Mouse (Mus musculus) retina, embryonic 14.5 days (tissue): ENCODE measurements around the gene Map4k5.

Experiments
- DNase-seq: peaks from one replicate; pipeline ENCODE4 v3.0.0-alpha.2; 2015; ENCODE audit warnings: low spot score

Map4k5 gene

GRCm38 (mm10) chr12:69892371-69893251 is at the start of gene Map4k5, which contains the start of gene Atl1:
Gene Map4k5, minus strand, starts transcription at chr12:69893200.
Gene Atl1, plus strand, starts transcription at chr12:69892614.
- peak; percentile 93 for DNase-seq

GRCm38 (mm10) chr12:69941655-69942329 is 48.8 kb upstream of the Map4k5 start:
- no peak for DNase-seq

DNA sequence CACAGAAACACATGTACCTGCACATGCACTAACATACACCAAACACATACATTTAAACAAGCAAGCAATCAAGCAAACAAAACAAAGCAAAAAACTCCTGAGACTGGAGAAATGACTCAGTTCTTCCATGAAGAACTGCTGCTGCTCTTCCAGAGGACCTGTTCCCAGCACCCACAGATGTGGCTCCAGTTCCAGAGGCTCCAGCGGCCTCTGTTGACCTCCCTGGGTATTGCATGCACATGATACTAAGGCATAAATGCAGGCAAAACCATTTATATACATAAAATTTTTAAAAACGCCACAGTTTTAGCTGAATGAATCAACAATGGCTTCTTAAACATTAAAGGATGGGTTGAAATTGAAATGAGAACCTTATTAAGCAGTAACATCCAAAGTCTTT is 46.3 kb upstream of the Map4k5 start:
- peak; percentile 25 for DNase-seq

GRCm38 (mm10) chr12:69937731-69938130 is 44.7 kb upstream of the Map4k5 start:
- DNase-seq: no peak

- no peak for DNase-seq
Measured at GRCm38 (mm10) chr12:69926716-69927115, 33.7 kb upstream of the Map4k5 start.

GRCm38 (mm10) chr12:69924012-69924411 is 31.0 kb upstream of the Map4k5 start:
- DNase-seq: peak; percentile 73

DNA sequence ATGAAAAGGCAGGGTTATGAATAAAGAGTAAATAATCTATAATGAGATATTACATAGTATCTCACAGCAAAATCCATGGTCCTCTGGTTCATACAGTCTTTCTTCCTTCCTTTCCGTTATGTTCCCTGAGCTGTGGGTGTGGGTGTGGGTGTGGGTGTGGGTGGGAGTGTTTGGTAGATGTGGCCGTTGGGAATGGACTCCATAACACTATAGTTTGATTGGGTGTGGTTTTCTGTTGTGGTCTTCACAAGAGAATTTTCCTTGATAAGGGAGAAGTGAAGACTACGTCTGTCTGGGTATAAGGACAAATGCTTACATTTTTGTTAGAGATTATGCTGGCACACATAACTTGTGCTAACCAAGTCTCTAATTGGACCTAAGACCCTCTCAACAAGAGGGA is 30.6 kb upstream of the Map4k5 start:
- DNase-seq: no peak

- DNase-seq: no peak
Measured at GRCm38 (mm10) chr12:69923128-69923527, 30.1 kb upstream of the Map4k5 start.

- no peak for DNase-seq
Measured at GRCm38 (mm10) chr12:69922099-69922498, 29.1 kb upstream of the Map4k5 start.

- no peak for DNase-seq
Measured at GRCm38 (mm10) chr12:69917870-69918269, 24.9 kb upstream of the Map4k5 start.

DNA sequence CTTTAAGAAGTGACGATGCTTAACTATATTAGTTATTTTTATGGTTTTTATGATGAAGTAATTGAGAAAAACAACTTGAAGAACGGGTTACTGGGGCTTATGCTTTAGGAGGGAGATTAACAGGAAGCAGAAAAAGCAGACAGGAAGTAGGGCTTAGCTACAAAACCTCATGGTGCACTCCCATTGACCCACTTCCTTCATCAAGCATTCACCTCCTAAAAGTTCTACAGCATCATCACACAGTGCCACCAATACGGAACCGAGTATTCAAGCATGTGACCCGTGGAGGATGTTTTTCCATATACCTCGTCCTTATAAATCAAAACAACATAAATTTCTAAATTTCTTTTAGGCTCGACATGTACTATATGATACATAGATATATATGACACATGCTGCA is 19.7 kb upstream of the Map4k5 start:
- no peak for DNase-seq

DNA sequence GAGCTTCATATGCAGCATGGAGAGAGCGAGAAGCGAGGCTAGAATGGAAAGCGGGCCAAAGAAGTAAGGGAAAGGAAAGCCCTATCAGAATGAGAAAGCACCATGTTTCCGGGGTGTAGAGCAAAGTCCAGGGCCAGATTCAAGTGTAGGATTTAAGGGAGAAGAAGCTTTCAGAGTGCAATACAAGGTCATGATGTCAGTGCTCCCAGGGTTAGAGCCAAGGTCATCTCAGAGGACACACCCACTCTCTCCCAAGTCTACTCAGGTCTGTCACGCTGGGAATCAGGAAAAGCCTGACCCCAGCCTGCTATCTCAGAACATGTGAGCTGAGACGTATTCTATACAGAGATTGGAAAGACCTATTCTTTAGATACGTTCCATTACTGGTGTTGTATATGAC is 18.9 kb upstream of the Map4k5 start:
- DNase-seq: no peak

DNA sequence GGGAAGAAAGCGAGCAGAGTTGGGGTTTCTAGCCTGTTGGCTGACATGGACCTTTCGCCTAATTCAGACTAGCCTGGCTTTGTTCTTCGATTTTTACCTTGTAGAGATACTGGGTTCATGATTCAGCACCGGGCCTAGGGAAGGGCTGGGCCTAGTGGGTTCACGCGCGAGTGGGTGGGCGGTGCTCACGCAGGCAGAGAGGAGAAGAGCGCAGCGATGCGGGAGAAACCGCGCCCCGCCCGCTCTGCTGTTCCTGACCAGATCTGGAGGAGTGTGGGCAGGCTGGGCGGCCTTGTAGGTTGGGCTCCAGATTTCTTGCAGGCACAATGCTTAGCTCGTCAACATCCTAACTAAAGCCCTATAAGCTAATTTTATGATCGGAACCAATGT is 15.5 kb upstream of the Map4k5 start:
- peak; percentile 63 for DNase-seq

DNA sequence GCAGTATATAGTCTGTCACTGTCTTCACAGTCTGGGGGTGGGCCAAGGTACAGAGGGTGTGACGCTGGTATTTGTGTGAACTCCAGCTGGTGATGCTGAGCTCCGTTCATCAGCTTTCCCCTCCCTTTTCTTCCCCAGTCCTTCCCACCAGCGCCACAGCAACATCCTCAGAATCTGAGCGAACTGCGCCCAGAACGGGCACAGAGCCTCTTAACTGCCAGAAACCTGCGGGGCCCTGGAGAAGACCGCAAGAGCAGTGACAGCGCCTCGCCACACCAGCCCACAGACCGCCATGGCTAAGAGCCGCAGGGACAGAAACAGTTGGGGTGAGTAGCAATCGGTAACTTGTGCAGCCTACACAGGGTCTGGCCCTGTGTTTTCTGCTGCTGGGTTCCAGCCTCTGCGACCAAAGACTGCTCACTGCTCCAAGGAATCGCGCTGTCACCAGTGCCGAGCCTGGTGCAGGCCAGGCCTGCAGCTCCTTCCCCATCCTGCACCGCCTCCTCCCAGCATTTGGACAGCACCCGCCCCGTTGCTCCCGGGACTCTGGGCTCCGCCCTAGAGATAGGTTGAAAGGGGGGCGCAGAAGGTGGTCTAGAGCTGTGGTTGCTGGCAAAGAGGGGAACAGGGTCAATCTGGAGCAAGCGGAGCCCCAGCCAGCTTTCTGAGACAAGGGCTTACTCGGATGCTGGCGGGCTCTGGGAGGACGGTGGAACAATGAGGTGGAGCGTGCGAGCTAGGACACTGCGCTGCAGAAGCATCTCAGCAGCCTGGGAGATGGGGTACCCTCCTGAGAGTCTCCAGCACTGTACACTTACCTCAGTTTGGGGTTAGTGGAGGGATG is 14.9 kb upstream of the Map4k5 start:
- DNase-seq: peak; percentile 69

DNA sequence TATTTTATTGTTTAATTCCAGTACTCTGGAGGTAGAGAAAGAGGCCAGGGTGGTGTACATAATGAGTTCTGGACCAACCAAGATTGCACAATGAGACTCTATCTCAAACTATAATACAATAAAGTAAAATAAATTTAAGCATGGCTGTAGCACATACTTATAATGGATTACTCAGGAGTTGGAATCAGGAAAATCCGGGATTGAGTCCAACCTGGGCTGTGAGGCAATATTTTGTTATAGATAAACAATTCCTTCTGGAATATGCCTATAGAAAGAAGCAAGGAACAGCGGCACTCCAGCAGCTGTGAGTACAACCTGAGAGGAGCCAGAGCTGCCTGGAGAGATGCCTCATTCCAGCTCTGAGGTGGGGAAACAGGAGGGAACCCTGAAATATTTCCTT is 12.0 kb upstream of the Map4k5 start:
- no peak for DNase-seq

- no peak for DNase-seq
Measured at GRCm38 (mm10) chr12:69898119-69898518, 5.1 kb upstream of the Map4k5 start.

DNA sequence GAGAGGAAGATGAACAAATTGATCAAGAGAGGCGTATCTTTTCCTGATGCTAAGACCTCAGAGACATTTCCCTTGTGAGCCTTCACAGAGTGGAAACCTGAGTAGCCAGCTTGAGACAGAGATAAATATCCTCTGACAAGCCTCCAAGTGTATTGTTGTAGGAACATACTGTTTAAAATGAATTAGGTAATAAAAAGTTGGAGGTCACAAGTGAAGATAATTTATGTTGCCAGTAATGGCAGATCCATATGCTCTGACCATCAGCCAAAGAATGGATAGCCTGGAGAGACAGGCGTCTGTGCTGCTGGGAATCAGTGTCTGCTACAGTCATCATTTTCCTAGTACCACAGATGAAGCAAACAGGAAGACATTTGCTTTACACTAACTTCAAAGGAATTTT is 2.0 kb upstream of the Map4k5 start:
- no peak for DNase-seq

GRCm38 (mm10) chr12:69893927-69894326 is 927 bp upstream of the Map4k5 start:
- DNase-seq: no peak

DNA sequence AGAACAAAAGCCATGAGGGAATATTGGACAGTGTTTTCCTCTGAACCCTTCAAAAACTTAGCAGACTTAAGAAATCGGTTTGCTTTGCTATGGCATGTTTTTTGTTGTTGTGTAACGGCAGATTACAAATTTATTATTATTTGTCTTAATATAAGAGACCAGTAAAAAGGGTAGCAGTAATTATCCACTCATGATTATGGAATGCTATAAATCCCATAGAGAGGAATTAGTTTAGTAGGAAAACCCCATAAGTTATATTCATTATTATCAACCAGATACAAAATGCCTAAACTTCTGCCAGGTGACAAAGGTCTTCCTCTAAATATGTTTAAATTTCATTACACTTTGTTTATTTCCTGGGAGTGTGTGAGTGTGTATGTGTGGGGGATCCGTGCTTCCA is 1.3 kb downstream of the Map4k5 start:
- DNase-seq: no peak

DNA sequence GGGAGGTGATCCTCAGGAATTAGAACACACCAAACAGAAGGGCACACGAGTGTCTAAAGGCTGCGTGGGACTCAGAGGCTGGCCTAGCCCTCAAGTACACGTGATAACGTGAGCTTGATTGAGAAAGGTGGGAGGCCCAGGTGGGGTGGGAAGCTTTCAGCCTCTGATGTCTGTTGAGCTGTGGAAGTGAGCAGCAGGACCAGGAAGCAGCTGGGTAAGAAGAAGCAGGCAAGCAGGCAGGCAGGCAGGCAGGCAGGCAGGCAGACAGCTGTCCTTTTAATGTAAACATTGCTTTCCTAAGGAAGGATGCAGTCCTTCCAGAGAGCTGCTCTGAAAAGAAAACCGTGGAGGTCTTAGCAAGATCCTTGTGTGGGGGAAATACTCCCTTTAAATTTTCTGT is 2.5 kb downstream of the Map4k5 start:
- DNase-seq: no peak

DNA sequence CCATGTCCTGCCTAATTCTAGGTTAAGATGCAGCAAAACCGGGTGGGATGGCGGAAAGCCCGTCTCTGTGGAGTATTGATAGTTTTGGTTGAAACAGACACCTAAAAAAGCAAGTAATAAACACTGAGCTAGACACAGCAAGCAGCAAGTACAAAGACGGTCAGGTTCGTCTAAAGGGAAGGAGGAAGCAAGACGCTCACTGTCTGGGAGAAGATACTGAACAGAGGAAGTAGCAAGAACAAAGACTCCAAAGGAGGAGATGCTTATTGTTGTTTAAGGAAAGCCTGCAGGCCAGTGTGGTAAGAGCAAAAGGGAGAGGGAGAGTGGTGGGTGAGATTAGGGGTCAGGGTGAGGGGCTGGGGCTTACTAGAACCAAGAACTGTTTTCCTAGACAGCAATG is 2.9 kb downstream of the Map4k5 start:
- DNase-seq: no peak

DNA sequence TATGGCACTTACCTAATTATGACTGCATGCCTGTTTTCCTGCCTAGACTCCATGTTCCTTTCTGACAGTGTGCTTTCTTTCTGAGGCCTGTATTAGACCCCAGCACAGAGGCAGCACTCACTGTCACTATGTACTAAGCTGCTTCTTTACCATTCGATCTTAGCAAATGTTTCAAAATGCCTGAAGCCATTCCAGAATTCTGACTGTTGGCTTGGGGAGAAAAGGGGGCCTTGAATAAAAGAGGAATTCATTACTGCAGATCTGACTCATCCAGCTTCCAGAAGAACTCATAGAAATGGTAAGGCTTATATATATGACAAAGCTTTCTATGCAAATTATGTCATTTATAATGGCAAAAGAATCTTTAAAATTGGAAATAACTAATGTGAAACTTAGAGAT is 4.7 kb downstream of the Map4k5 start:
- no peak for DNase-seq

- DNase-seq: no peak
Measured at GRCm38 (mm10) chr12:69887776-69888175, 5.2 kb downstream of the Map4k5 start.
